Mouse (Mus musculus): Measurements from ENCODE around the gene Katnb1. TPM values are rescaled to one million over a fixed set of nuclear protein-coding genes. Genes with fewer than 3 reads are reported as not detected.

Katnb1 gene
- total and polyA plus RNA-seq, 2 experiments from 2014 or later = 8.2 to 10.7 TPM

GRCm38 (mm10) chr8:95141026-95141425 is 60.0 kb downstream of the Katnb1 start:
- peak overlapping the region; percentile 86 for H3K27ac ChIP-seq (ENCODE audit: low read depth)

GRCm38 (mm10) chr8:95141469-95142074 is 60.6 kb downstream of the Katnb1 start:
- Histone ChIP-seq H3K9ac (replicated peaks; ENCODE audit: low read depth, low read length) (peak overlapping the region; percentile 89), H3K27ac (ENCODE audit: low read depth) (peak overlapping the region; percentile 86), H3K4me2 (ENCODE audit: low read depth, low read length) (peak overlapping the region; percentile 73), H3K9me3 (replicated peaks; ENCODE audit: control insufficient read depth, low read length) (no peaks in the 10 kb centered on the region), H3K4me1 (ENCODE audit: control insufficient read depth, insufficient read depth) (peaks cover 44% of the 10 kb centered on the region), H3K36me3 (replicated peaks; ENCODE audit: control insufficient read depth, insufficient read depth, low read length) (peaks cover 10% of the 10 kb centered on the region; the same call in 1 of the 2 replicates), H3K27me3 (ENCODE audit: control insufficient read depth, insufficient read depth, low read length) (0 out of 2 replicates have a peak, but pooled peaks cover 5% of the 10 kb centered on the region), H3K4me3 (ENCODE audit: low read depth, low read length) (peak overlapping the region; percentile 61)
- TF ChIP-seq EP300 (IDR thresholded peaks at IDR 0.05; ENCODE audit: low read depth) (no peak), CTCF (IDR thresholded peaks at IDR 0.05; ENCODE audit: low read depth) (no peak)
- peak; percentile 9 for ATAC-seq (ENCODE audit: insufficient read depth, low read depth)
- 1% methylated on average over 6 of the region's 6 CpGs for WGBS
- peak; percentile 67 for DNase-seq (ENCODE audit: low spot score)

More at GRCm38 (mm10) chr8:95141026-95141425, 60.0 kb downstream of the Katnb1 start:
- ATAC-seq (ENCODE audit: insufficient read depth, low read depth) (no peak), DNase-seq (ENCODE audit: low spot score) (no peak)
- no peaks in the 10 kb centered on the region for H3K9me3 ChIP-seq (replicated peaks; ENCODE audit: control insufficient read depth, low read length)
- H3K27me3 ChIP-seq (ENCODE audit: control insufficient read depth, insufficient read depth, low read length) = 0 out of 2 replicates have a peak, but pooled peaks cover 5% of the 10 kb centered on the region
- 0 out of 2 replicates have a peak overlapping the region, but pooled peaks have one; percentile 21 for H3K9ac ChIP-seq (replicated peaks; ENCODE audit: low read depth, low read length)
- 85% methylated on average over 1 of the region's 1 CpGs for WGBS
- peak overlapping the region; percentile 73 for H3K4me2 ChIP-seq (ENCODE audit: low read depth, low read length)
- TF ChIP-seq EP300 (IDR thresholded peaks at IDR 0.05; ENCODE audit: low read depth) (no peak), CTCF (IDR thresholded peaks at IDR 0.05; ENCODE audit: low read depth) (no peak)
- peaks cover 12% of the 10 kb centered on the region; the same call in 1 of the 2 replicates for H3K36me3 ChIP-seq (replicated peaks; ENCODE audit: control insufficient read depth, insufficient read depth, low read length)
- H3K4me3 ChIP-seq (ENCODE audit: low read depth, low read length) = peak overlapping the region; percentile 61
- H3K4me1 ChIP-seq (ENCODE audit: control insufficient read depth, insufficient read depth) = peaks cover 44% of the 10 kb centered on the region

GRCm38 (mm10) chr8:95142075-95142831 is 61.3 kb downstream of the Katnb1 start:
- H3K27me3 ChIP-seq (ENCODE audit: control insufficient read depth, insufficient read depth, low read length) = 0 out of 2 replicates have a peak, but pooled peaks cover 5% of the 10 kb centered on the region
- no peaks in the 10 kb centered on the region for H3K9me3 ChIP-seq (replicated peaks; ENCODE audit: control insufficient read depth, low read length)
- peak overlapping the region; percentile 86 for H3K27ac ChIP-seq (ENCODE audit: low read depth)
- H3K4me3 ChIP-seq (ENCODE audit: low read depth, low read length) = peak overlapping the region; percentile 61
- DNase-seq (ENCODE audit: low spot score) (peak; percentile 47), ATAC-seq (ENCODE audit: insufficient read depth, low read depth) (peak; percentile 59)
- H3K9ac ChIP-seq (replicated peaks; ENCODE audit: low read depth, low read length) = peak overlapping the region; percentile 89
- H3K4me1 ChIP-seq (ENCODE audit: control insufficient read depth, insufficient read depth) = peaks cover 44% of the 10 kb centered on the region
- 2% methylated on average over 49 of the region's 66 CpGs for WGBS
- peak overlapping the region; percentile 73 for H3K4me2 ChIP-seq (ENCODE audit: low read depth, low read length)
- TF ChIP-seq EP300 (IDR thresholded peaks at IDR 0.05; ENCODE audit: low read depth) (no peak), CTCF (IDR thresholded peaks at IDR 0.05; ENCODE audit: low read depth) (no peak)
- peaks cover 4% of the 10 kb centered on the region; the same call in 1 of the 2 replicates for H3K36me3 ChIP-seq (replicated peaks; ENCODE audit: control insufficient read depth, insufficient read depth, low read length)

DNA sequence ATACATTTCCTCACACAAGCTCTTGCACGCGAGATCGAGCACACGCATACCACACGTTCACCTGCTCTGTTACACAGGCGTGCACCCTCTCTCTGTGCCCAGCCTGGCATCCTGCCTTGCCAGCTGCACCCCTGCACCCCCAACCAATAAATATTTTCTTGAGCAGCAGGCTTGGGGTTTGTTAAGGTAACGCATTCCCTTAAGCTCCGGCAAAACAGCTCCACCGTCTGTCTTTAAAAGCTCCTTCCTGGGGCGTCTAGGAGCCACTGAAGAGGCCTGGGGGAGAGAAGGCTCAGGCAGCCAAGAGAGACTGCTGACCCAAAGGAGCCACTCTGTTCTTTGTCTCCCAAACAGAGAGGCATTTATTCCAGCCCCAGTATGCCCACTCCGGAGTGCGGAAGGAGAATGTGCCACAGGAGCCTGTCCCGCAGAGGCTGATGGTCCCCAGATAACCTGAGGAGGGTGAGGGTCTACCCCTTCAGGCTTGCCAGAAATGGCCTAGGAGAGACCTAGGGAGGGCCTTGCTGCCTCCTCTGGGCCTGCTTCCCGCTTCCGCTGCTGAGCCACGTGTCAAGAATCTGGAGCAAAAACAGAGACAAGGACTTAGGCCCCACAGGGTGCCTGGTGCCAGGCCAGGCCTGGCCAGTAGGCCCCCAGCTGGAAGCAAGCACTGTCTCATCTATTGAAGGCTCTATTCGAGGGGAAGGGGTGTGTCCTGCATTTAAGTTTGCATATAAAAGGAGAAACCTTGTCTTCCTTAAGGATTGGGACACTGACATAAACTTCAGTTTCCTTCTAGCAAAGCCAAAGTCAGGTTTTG is 62.2 kb downstream of the Katnb1 start:
- peak; percentile 41 for DNase-seq (ENCODE audit: low spot score)
- H3K4me3 ChIP-seq (ENCODE audit: low read depth, low read length) = peak overlapping the region; percentile 61
- WGBS = 30% methylated on average over 17 of the region's 17 CpGs
- H3K9ac ChIP-seq (replicated peaks; ENCODE audit: low read depth, low read length) = no peak overlapping the region
- ATAC-seq (ENCODE audit: insufficient read depth, low read depth) = peak; percentile 12; the same call in 1 of the 2 replicates
- H3K36me3 ChIP-seq (replicated peaks; ENCODE audit: control insufficient read depth, insufficient read depth, low read length) = no peaks in the 10 kb centered on the region
- H3K27ac ChIP-seq (ENCODE audit: low read depth) = peak overlapping the region; percentile 86
- peaks cover 36% of the 10 kb centered on the region for H3K4me1 ChIP-seq (ENCODE audit: control insufficient read depth, insufficient read depth)
- no peak for TF ChIP-seq CTCF (IDR thresholded peaks at IDR 0.05; ENCODE audit: low read depth)
- TF ChIP-seq EP300 (IDR thresholded peaks at IDR 0.05; ENCODE audit: low read depth) = no peak
- 0 out of 2 replicates have a peak, but pooled peaks cover 2% of the 10 kb centered on the region for H3K27me3 ChIP-seq (ENCODE audit: control insufficient read depth, insufficient read depth, low read length)
- peak overlapping the region; percentile 73 for H3K4me2 ChIP-seq (ENCODE audit: low read depth, low read length)
- no peaks in the 10 kb centered on the region for H3K9me3 ChIP-seq (replicated peaks; ENCODE audit: control insufficient read depth, low read length)
